17 mouse cellular contexts compared by ENCODE assay signal in the genomic region with DNA sequence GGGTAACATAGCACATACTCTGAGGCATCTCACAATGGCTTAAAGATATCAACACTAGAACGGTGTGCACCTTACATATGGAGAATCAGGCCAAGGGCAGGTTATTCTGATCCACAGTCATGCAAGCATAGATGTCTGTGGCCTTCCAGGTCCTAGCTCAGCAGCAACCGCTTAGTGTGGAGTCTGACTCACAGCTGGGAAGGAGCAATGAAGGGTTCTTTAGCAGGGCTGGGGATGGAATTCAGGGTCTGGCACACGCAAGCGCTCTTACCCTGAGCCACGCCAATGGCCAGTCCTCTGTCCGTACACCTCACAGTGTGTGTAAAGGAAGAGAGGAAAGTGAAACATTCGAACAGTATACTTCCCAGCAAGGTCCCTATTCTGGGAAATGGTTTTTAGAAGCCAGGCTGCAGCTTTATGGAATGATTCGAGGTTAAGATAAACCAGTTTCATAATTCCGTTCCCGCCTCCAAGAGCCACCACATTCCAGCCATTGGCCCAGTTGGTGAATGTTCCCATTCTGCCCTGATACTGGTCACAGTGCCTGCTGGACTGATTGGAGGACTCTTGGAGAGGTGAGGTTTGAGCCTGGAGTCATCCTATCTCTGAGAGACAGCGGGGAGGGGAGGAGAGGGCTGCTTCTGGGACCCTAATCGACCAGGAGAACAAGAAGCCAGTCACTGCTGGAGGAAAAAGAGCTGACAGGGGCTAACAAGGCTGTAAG. TPM values are rescaled to one million over a fixed set of nuclear protein-coding genes. Genes with fewer than 3 reads are reported as not detected.
DNase-seq lines count a peak whose midpoint lies in the region; ATAC-seq lines count a peak whose summit lies in the region.
"Had no signal": no experiment of that assay in that cellular context is flagged by ENCODE, and none has a peak within 500 bp of the region (broad histone marks: within the 10 kb centered on the region; RNA-seq: fewer than 3 reads in every experiment).

A gene (plus strand): TSS at position 133 of the 724 bp plus-strand sequence.

- peak within 1 kb of the TSS; percentile 57; the same call in 1 of the 2 replicates for H3K27ac ChIP-seq in hindbrain, embryonic 10.5 days
- H3K27ac ChIP-seq in hindbrain, embryonic 16.5 days (ENCODE audit: low read depth, low read length): no peak within 1 kb of the TSS
- H3K27ac ChIP-seq in embryonic facial prominence, embryonic 10.5 days (replicated peaks): peak within 1 kb of the TSS; percentile 51; the same call in 1 of the 2 replicates
- 0 out of 2 replicates have a peak within 1 kb of the TSS, but pooled peaks have one; percentile 43 for H3K27ac ChIP-seq in limb, embryonic 10.5 days
- H3K27ac ChIP-seq: intestine, embryonic 15.5 days; limb, embryonic 12.5 days had no signal

- no peak within 1 kb of the TSS for H3K4me3 ChIP-seq in hindbrain, embryonic 10.5 days
- no peak within 1 kb of the TSS for H3K4me3 ChIP-seq in hindbrain, embryonic 16.5 days (ENCODE audit: low read length)
- no peak within 1 kb of the TSS for H3K4me3 ChIP-seq in embryonic facial prominence, embryonic 10.5 days
- H3K4me3 ChIP-seq in limb, embryonic 10.5 days: no peak within 1 kb of the TSS
- H3K4me3 ChIP-seq: erythroblast, embryonic 14.5 days; intestine, embryonic 15.5 days; limb, embryonic 12.5 days had no signal

- H3K27me3 ChIP-seq in hindbrain, embryonic 10.5 days (ENCODE audit: insufficient read depth, poor library complexity, severe bottlenecking): no peaks in the 10 kb centered on the region
- no peaks in the 10 kb centered on the region for H3K27me3 ChIP-seq in hindbrain, embryonic 16.5 days (replicated peaks; ENCODE audit: control insufficient read depth, insufficient read depth, low read length)
- no peaks in the 10 kb centered on the region; the same call in 1 of the 2 replicates for H3K27me3 ChIP-seq in embryonic facial prominence, embryonic 10.5 days (replicated peaks; ENCODE audit: low read depth, poor library complexity, severe bottlenecking)
- H3K27me3 ChIP-seq in limb, embryonic 10.5 days (ENCODE audit: low read depth, poor library complexity, severe bottlenecking): 0 out of 2 replicates have a peak, but pooled peaks cover 6% of the 10 kb centered on the region
- H3K27me3 ChIP-seq: intestine, embryonic 15.5 days; limb, embryonic 12.5 days had no signal

- no peak within 1 kb of the TSS for H3K9ac ChIP-seq in hindbrain, embryonic 16.5 days (ENCODE audit: low read depth, low read length)
- H3K9ac ChIP-seq: intestine, embryonic 15.5 days; limb, embryonic 12.5 days had no signal

- no peaks in the 10 kb centered on the region for H3K9me3 ChIP-seq in hindbrain, embryonic 10.5 days
- H3K9me3 ChIP-seq in hindbrain, embryonic 16.5 days (ENCODE audit: control insufficient read depth, low read length): no peaks in the 10 kb centered on the region
- H3K9me3 ChIP-seq in embryonic facial prominence, embryonic 10.5 days: no peaks in the 10 kb centered on the region
- no peaks in the 10 kb centered on the region for H3K9me3 ChIP-seq in limb, embryonic 10.5 days (replicated peaks)
- H3K9me3 ChIP-seq: intestine, embryonic 15.5 days; limb, embryonic 12.5 days had no signal

- no peaks in the 10 kb centered on the region for H3K36me3 ChIP-seq in hindbrain, embryonic 10.5 days
- no peaks in the 10 kb centered on the region for H3K36me3 ChIP-seq in hindbrain, embryonic 16.5 days (ENCODE audit: control insufficient read depth, insufficient read depth, low read length)
- no peaks in the 10 kb centered on the region for H3K36me3 ChIP-seq in embryonic facial prominence, embryonic 10.5 days (replicated peaks)
- no peaks in the 10 kb centered on the region for H3K36me3 ChIP-seq in limb, embryonic 10.5 days
- H3K36me3 ChIP-seq: intestine, embryonic 15.5 days; limb, embryonic 12.5 days had no signal

- no peak within 1 kb of the TSS for H3K4me2 ChIP-seq in hindbrain, embryonic 16.5 days (ENCODE audit: low read length)
- H3K4me2 ChIP-seq: intestine, embryonic 15.5 days; limb, embryonic 12.5 days; midbrain, embryonic 11.5 days had no signal

- 88% methylated on average over 12 of the region's 12 CpGs for WGBS in hindbrain, embryonic 10.5 days
- 89% methylated on average over 12 of the region's 12 CpGs for WGBS in hindbrain, embryonic 16.5 days
- WGBS in embryonic facial prominence, embryonic 10.5 days: 84% methylated on average over 12 of the region's 12 CpGs
- WGBS in limb, embryonic 10.5 days: 87% methylated on average over 12 of the region's 12 CpGs

- peaks cover 22% of the 10 kb centered on the region for H3K4me1 ChIP-seq in hindbrain, embryonic 10.5 days (replicated peaks)
- H3K4me1 ChIP-seq in hindbrain, embryonic 16.5 days (ENCODE audit: control insufficient read depth, insufficient read depth, low read depth, low read length): no peaks in the 10 kb centered on the region
- peaks cover 45% of the 10 kb centered on the region for H3K4me1 ChIP-seq in embryonic facial prominence, embryonic 10.5 days
- peaks cover 41% of the 10 kb centered on the region for H3K4me1 ChIP-seq in limb, embryonic 10.5 days

- DNase-seq in hindbrain, embryonic 10.5 days (ENCODE audit: low spot score): no peak
- no peak for DNase-seq in adrenal gland, adult 18-20 months (ENCODE audit: low spot score in 2 of 2)
- DNase-seq in embryonic facial prominence, embryonic 10.5 days (ENCODE audit: low spot score): no peak
- DNase-seq in limb, embryonic 10.5 days (ENCODE audit: low spot score): no peak
- DNase-seq in frontal cortex, postnatal 36 days (ENCODE audit: low spot score in 2 of 2): no peak
- DNase-seq in thymus, postnatal 36 days: no peak
- DNase-seq: cerebellum, adult 18-20 months; heart, postnatal 36 days; layer of hippocampus, postnatal 36 days; spleen, adult 18-20 months; thymus, adult 18-20 months had no signal

- ATAC-seq in hindbrain, embryonic 16.5 days: no peak
- ATAC-seq: CD4-positive, CD25-positive, alpha-beta regulatory T cell, adult 4 months; intestine, embryonic 15.5 days had no signal

RNA-seq across cellular contexts. Expression of the gene that starts here (rescaled TPM):
- polyA plus RNA-seq in hindbrain, embryonic 10.5 days (2016; fragmentation: Nextera tagmentation; extraction: Ambion mirVana): 0.06 TPM in 1 of 2 replicates, not detected in the other
- polyA plus RNA-seq in hindbrain, embryonic 16.5 days (2015; fragmentation: Nextera tagmentation; extraction: Ambion mirVana): not detected in 2 replicates
- 10 to 100 TPM; 11.1 to 65.3 TPM for total RNA-seq in adrenal gland, adult 18-20 months (2021)
- 0.07 and 0.16 TPM in 2 replicates for polyA plus RNA-seq in embryonic facial prominence, embryonic 10.5 days (2016; fragmentation: Nextera tagmentation; extraction: Ambion mirVana)
- 0.14 TPM in 1 of 2 replicates, not detected in the other for polyA plus RNA-seq in limb, embryonic 10.5 days (2016; fragmentation: Nextera tagmentation; extraction: Ambion mirVana)
- total RNA-seq: layer of hippocampus, postnatal 36 days had no signal
- polyA plus RNA-seq: CD4-positive, CD25-positive, alpha-beta regulatory T cell, adult 4 months; limb, embryonic 12.5 days; midbrain, embryonic 11.5 days had no signal
